8 mouse cellular contexts compared by ENCODE assay signal in the genomic region with DNA sequence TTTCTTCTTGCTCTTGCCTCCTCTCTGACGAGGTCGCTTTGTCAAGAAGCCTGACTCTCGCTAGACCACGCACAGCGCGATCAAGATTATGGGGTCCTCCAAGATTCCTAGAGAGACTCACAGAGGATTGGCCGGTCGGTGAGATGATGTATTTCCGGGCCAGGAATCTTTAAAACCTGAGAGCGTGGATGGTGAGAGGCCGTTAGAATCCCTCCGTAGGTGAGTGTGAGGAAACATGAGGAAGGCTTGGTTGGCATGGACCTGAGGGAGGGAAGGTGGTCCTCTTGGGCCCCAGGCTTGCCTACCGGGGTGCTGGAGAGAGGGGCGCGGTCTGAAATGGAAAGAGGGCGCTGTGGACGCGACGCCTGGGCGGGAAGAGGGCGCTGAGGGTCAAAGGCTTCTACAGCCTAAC. TPM values are rescaled to one million over a fixed set of nuclear protein-coding genes. Genes with fewer than 3 reads are reported as not detected.
DNase-seq lines count a peak whose midpoint lies in the region; ATAC-seq lines count a peak whose summit lies in the region.

No protein-coding gene starts in this region.

- no peaks in the 10 kb centered on the region for H3K4me1 ChIP-seq in kidney, embryonic 15.5 days
- no peaks in the 10 kb centered on the region for H3K4me1 ChIP-seq in brown adipose tissue, adult 24 weeks (ENCODE audit: control insufficient read depth, insufficient read depth, insufficient read length, low read length)
- H3K4me1 ChIP-seq in forebrain, embryonic 14.5 days (ENCODE audit: control insufficient read depth, insufficient read depth, low read length), result no peaks in the 10 kb centered on the region
- H3K4me1 ChIP-seq in liver, embryonic 13.5 days (replicated peaks), result 0 out of 2 replicates have a peak, but pooled peaks cover 2% of the 10 kb centered on the region
- no peaks in the 10 kb centered on the region for H3K4me1 ChIP-seq in stomach, embryonic 16.5 days (ENCODE audit: control insufficient read depth, insufficient read depth, low read length)

- DNase-seq in kidney, adult 11 months, result no peak
- DNase-seq in forebrain, embryonic 14.5 days (ENCODE audit: low spot score), result peak; percentile 71
- DNase-seq in liver, embryonic 13.5 days, result peak; percentile 54
- DNase-seq in adrenal gland, postnatal 36 days, result no peak
- DNase-seq in layer of hippocampus, adult 18-20 months (ENCODE audit: low spot score in 2 of 2), result no peak

- ATAC-seq in kidney, embryonic 15.5 days (replicated peaks; ENCODE audit: low FRiP score), result peak; percentile 67
- ATAC-seq in forebrain, embryonic 14.5 days, result peak; percentile 74; the same call in 1 of the 2 replicates
- ATAC-seq in liver, embryonic 13.5 days (ENCODE audit: low read depth), result peak; percentile 74
- 0 out of 2 replicates have a peak, but pooled peaks have one; percentile 44 for ATAC-seq in stomach, embryonic 16.5 days (ENCODE audit: insufficient read depth, low FRiP score)

- no peaks in the 10 kb centered on the region for H3K9me3 ChIP-seq in kidney, embryonic 15.5 days (replicated peaks)
- no peaks in the 10 kb centered on the region for H3K9me3 ChIP-seq in forebrain, embryonic 14.5 days (replicated peaks; ENCODE audit: control insufficient read depth, low read length)
- H3K9me3 ChIP-seq in liver, embryonic 13.5 days (replicated peaks), result no peaks in the 10 kb centered on the region
- no peaks in the 10 kb centered on the region for H3K9me3 ChIP-seq in stomach, embryonic 16.5 days (replicated peaks; ENCODE audit: control insufficient read depth, low read length)

- H3K27me3 ChIP-seq in kidney, embryonic 15.5 days, result no peaks in the 10 kb centered on the region
- no peaks in the 10 kb centered on the region for H3K27me3 ChIP-seq in forebrain, embryonic 14.5 days (replicated peaks; ENCODE audit: control insufficient read depth, insufficient read depth, low read length)
- 0 out of 2 replicates have a peak, but pooled peaks cover 3% of the 10 kb centered on the region for H3K27me3 ChIP-seq in liver, embryonic 13.5 days
- H3K27me3 ChIP-seq in stomach, embryonic 16.5 days (ENCODE audit: control insufficient read depth, insufficient read depth, low read length), result no peaks in the 10 kb centered on the region; the same call in 1 of the 2 replicates

- no peak overlapping the region for H3K27ac ChIP-seq in kidney, embryonic 15.5 days
- H3K27ac ChIP-seq in brown adipose tissue, adult 24 weeks (replicated peaks; ENCODE audit: low read depth, low read length), result no peak overlapping the region
- peak overlapping the region; percentile 5; the same call in 1 of the 2 replicates for H3K27ac ChIP-seq in forebrain, embryonic 14.5 days (ENCODE audit: low read depth, low read length)
- H3K27ac ChIP-seq in liver, embryonic 13.5 days, result no peak overlapping the region
- H3K27ac ChIP-seq in stomach, embryonic 16.5 days (ENCODE audit: low read length), result no peak overlapping the region

- peak overlapping the region; percentile 46 for H3K4me3 ChIP-seq in kidney, embryonic 15.5 days (replicated peaks)
- H3K4me3 ChIP-seq in brown adipose tissue, adult 24 weeks (ENCODE audit: insufficient read depth, low read depth, low read length), result peak overlapping the region; percentile 53
- H3K4me3 ChIP-seq in forebrain, embryonic 14.5 days (ENCODE audit: low read depth, low read length), result peak overlapping the region; percentile 37
- H3K4me3 ChIP-seq in liver, embryonic 13.5 days (replicated peaks), result peak overlapping the region; percentile 52
- H3K4me3 ChIP-seq in stomach, embryonic 16.5 days (replicated peaks; ENCODE audit: low read length), result peak overlapping the region; percentile 49

- peak overlapping the region; percentile 40; the same call in 1 of the 2 replicates for H3K9ac ChIP-seq in kidney, embryonic 15.5 days
- H3K9ac ChIP-seq in forebrain, embryonic 14.5 days (ENCODE audit: low read length), result peak overlapping the region; percentile 59
- H3K9ac ChIP-seq in liver, embryonic 13.5 days, result peak overlapping the region; percentile 57; the same call in 1 of the 2 replicates
- H3K9ac ChIP-seq in stomach, embryonic 16.5 days (ENCODE audit: low read length), result peak overlapping the region; percentile 69

- H3K36me3 ChIP-seq in kidney, embryonic 15.5 days, result no peaks in the 10 kb centered on the region
- H3K36me3 ChIP-seq in forebrain, embryonic 14.5 days (ENCODE audit: control insufficient read depth, insufficient read depth, low read length), result no peaks in the 10 kb centered on the region
- no peaks in the 10 kb centered on the region for H3K36me3 ChIP-seq in liver, embryonic 13.5 days
- H3K36me3 ChIP-seq in stomach, embryonic 16.5 days (ENCODE audit: control insufficient read depth, insufficient read depth, low read length), result no peaks in the 10 kb centered on the region

- WGBS in kidney, embryonic 15.5 days, result 61% methylated on average over 21 of the region's 21 CpGs
- 66% methylated on average over 21 of the region's 21 CpGs for WGBS in forebrain, embryonic 14.5 days
- 44% methylated on average over 21 of the region's 21 CpGs for WGBS in liver, embryonic 13.5 days (ENCODE audit: insufficient replicate concordance)
- WGBS in stomach, embryonic 16.5 days, result 52% methylated on average over 21 of the region's 21 CpGs

- peak overlapping the region; percentile 50 for H3K4me2 ChIP-seq in kidney, embryonic 15.5 days
- peak overlapping the region; percentile 47 for H3K4me2 ChIP-seq in forebrain, embryonic 14.5 days (ENCODE audit: low read length)
- H3K4me2 ChIP-seq in liver, embryonic 13.5 days, result peak overlapping the region; percentile 57
- peak overlapping the region; percentile 51 for H3K4me2 ChIP-seq in stomach, embryonic 16.5 days (ENCODE audit: low read depth, low read length)

RNA-seq across cellular contexts. Expression of a gene that starts 12.8 kb away (rescaled TPM):
- polyA plus RNA-seq in kidney, embryonic 15.5 days (2015; fragmentation: Nextera tagmentation; extraction: Ambion mirVana), result 1.1 and 2.1 TPM in 2 replicates
- 0.28 TPM in 1 of 2 replicates, not detected in the other for polyA plus RNA-seq in brown adipose tissue, adult 24 weeks (2012; ENCODE audit: insufficient read depth, insufficient read length, missing spikeins)
- 0.89 and 1.3 TPM in 2 replicates for polyA plus RNA-seq in forebrain, embryonic 14.5 days (2014; fragmentation: Nextera tagmentation; extraction: Ambion mirVana)
- polyA plus RNA-seq in liver, embryonic 13.5 days (2015; fragmentation: Nextera tagmentation; extraction: Ambion mirVana), result 0.12 and 0.25 TPM in 2 replicates
- 5.8 and 6.7 TPM in 2 replicates for polyA plus RNA-seq in stomach, embryonic 16.5 days (2015; fragmentation: Nextera tagmentation; extraction: Ambion mirVana)
- total RNA-seq in adrenal gland, postnatal 36 days (2021), result 1 to 10 TPM; 1.4 to 1.5 TPM
- 1 to 10 TPM; 6.7 to 7.2 TPM for total RNA-seq in layer of hippocampus, adult 18-20 months (2021)

RNA-seq across cellular contexts. Expression of a gene that starts 21.8 kb away (rescaled TPM):
- polyA plus RNA-seq in kidney, embryonic 15.5 days (2015; fragmentation: Nextera tagmentation; extraction: Ambion mirVana), result 0.10 TPM in 1 of 2 replicates, not detected in the other
- not detected in 2 replicates for polyA plus RNA-seq in brown adipose tissue, adult 24 weeks (2012; ENCODE audit: insufficient read depth, insufficient read length, missing spikeins)
- polyA plus RNA-seq in forebrain, embryonic 14.5 days (2014; fragmentation: Nextera tagmentation; extraction: Ambion mirVana), result not detected in 2 replicates
- polyA plus RNA-seq in liver, embryonic 13.5 days (2015; fragmentation: Nextera tagmentation; extraction: Ambion mirVana), result 0.46 and 0.63 TPM in 2 replicates
- 0.35 and 0.37 TPM in 2 replicates for polyA plus RNA-seq in stomach, embryonic 16.5 days (2015; fragmentation: Nextera tagmentation; extraction: Ambion mirVana)
- under 1 TPM; 0.26 to 0.30 TPM for total RNA-seq in adrenal gland, postnatal 36 days (2021)
- total RNA-seq in layer of hippocampus, adult 18-20 months (2021), result not detected

RNA-seq across cellular contexts. Expression of a gene that starts 39.8 kb away (rescaled TPM):
- polyA plus RNA-seq in kidney, embryonic 15.5 days (2015; fragmentation: Nextera tagmentation; extraction: Ambion mirVana), result 0.40 and 0.57 TPM in 2 replicates
- 1.5 TPM in 1 of 2 replicates, not detected in the other for polyA plus RNA-seq in brown adipose tissue, adult 24 weeks (2012; ENCODE audit: insufficient read depth, insufficient read length, missing spikeins)
- polyA plus RNA-seq in forebrain, embryonic 14.5 days (2014; fragmentation: Nextera tagmentation; extraction: Ambion mirVana), result 2.0 and 2.1 TPM in 2 replicates
- polyA plus RNA-seq in liver, embryonic 13.5 days (2015; fragmentation: Nextera tagmentation; extraction: Ambion mirVana), result 0.21 and 0.27 TPM in 2 replicates
- 0.45 and 0.63 TPM in 2 replicates for polyA plus RNA-seq in stomach, embryonic 16.5 days (2015; fragmentation: Nextera tagmentation; extraction: Ambion mirVana)
- under 1 TPM; 0.66 to 0.86 TPM for total RNA-seq in adrenal gland, postnatal 36 days (2021)
- total RNA-seq in layer of hippocampus, adult 18-20 months (2021), result 1 to 10 TPM; 1.4 to 2.4 TPM

RNA-seq across cellular contexts. Expression of a gene that starts 59.0 kb away (rescaled TPM):
- 14.7 and 17.1 TPM in 2 replicates for polyA plus RNA-seq in kidney, embryonic 15.5 days (2015; fragmentation: Nextera tagmentation; extraction: Ambion mirVana)
- polyA plus RNA-seq in brown adipose tissue, adult 24 weeks (2012; ENCODE audit: insufficient read depth, insufficient read length, missing spikeins), result 4.0 and 6.3 TPM in 2 replicates
- 16.1 and 22.0 TPM in 2 replicates for polyA plus RNA-seq in forebrain, embryonic 14.5 days (2014; fragmentation: Nextera tagmentation; extraction: Ambion mirVana)
- 2.6 and 3.0 TPM in 2 replicates for polyA plus RNA-seq in liver, embryonic 13.5 days (2015; fragmentation: Nextera tagmentation; extraction: Ambion mirVana)
- polyA plus RNA-seq in stomach, embryonic 16.5 days (2015; fragmentation: Nextera tagmentation; extraction: Ambion mirVana), result 15.6 and 16.2 TPM in 2 replicates
- total RNA-seq in adrenal gland, postnatal 36 days (2021), result 10 to 100 TPM; 17.0 to 20.7 TPM
- 10 to 100 TPM; 45.4 to 45.5 TPM for total RNA-seq in layer of hippocampus, adult 18-20 months (2021)

Comparison
In these comparisons a context has a peak if more than half of its experiments do, and no peak if none do; other contexts are left out.
1. DNase-seq: peak in forebrain, embryonic 14.5 days (single experiment) and liver, embryonic 13.5 days (single experiment); none in kidney, adult 11 months (single experiment), adrenal gland, postnatal 36 days (0 of 2) and layer of hippocampus, adult 18-20 months (0 of 2).
2. Peak in every context shown above with its lines, with median percentiles within 50 percentile points of each other: ATAC-seq, H3K4me2 ChIP-seq, H3K4me3 ChIP-seq and H3K9ac ChIP-seq.